Mouse (Mus musculus) forebrain, embryonic 10.5 days (tissue): Measurements from ENCODE around the gene Gm28551. TPM values are rescaled to one million over a fixed set of nuclear protein-coding genes. Genes with fewer than 3 reads are reported as not detected.
"Not testable (repeated sequence)": the region's sequence is repeated elsewhere in the genome, so short reads cannot be mapped to it uniquely, and the experiment has no call there.

Experiments
- DNase-seq: peaks from one replicate; pipeline ENCODE4 v3.0.0-alpha.2; 2017; ENCODE audit warnings: low spot score; ENCODE audit errors: extremely low spot score
- H3K27ac ChIP-seq: fragments of 300-500 bp; sonication (generic); 2 replicates; pipeline ENCODE4 v1.5.1; 2016; ENCODE audit warnings: mild to moderate bottlenecking
- H3K27me3 ChIP-seq: fragments of 300-500 bp; sonication (generic); 2 replicates; pipeline ENCODE4 v1.6.1; 2016; ENCODE audit warnings: mild to moderate bottlenecking; ENCODE audit not compliant: poor library complexity, severe bottlenecking
- H3K36me3 ChIP-seq: fragments of 300-500 bp; sonication (generic); replicated peaks from 2 replicates; pipeline ENCODE4 v1.6.1; 2016; ENCODE audit warnings: mild to moderate bottlenecking, moderate library complexity
- H3K4me1 ChIP-seq: fragments of 300-500 bp; sonication (generic); 2 replicates; pipeline ENCODE4 v1.6.1; 2016
- H3K4me3 ChIP-seq: fragments of 300-500 bp; sonication (generic); 2 replicates; pipeline ENCODE4 v1.5.1; 2016; ENCODE audit warnings: mild to moderate bottlenecking, moderate library complexity
- H3K9me3 ChIP-seq: fragments of 300-500 bp; sonication (generic); 2 replicates; pipeline ENCODE4 v1.6.1; 2016; ENCODE audit warnings: mild to moderate bottlenecking, moderate library complexity
- WGBS: fragments of 180-500 bp; shearing (Covaris S2); methylation state at CpG from one replicate; pipeline ENCODE4 v1.1.7; 2016; 5-methylcytosine and 5-hydroxymethylcytosine counted together
- polyA plus RNA-seq: library from polyadenylated mRNA; unstranded; fragments of >200 nt; fragmentation: Nextera tagmentation; extraction: Ambion mirVana; gene quantifications from 2 replicates; pipeline ENCODE4 v1.2.1, GENCODE M21; 2016

Gene Gm28551
- polyA plus RNA-seq, result 1.1 and 1.2 TPM in 2 replicates

GRCm38 (mm10) chr1:53352327-53353261 lies at the start of gene Gm28551, which contains the start of the genes Asdurf and Asnsd1:
Gene Gm28551 (minus strand): TSS chr1:53352667.
Gene Asdurf (minus strand): TSS chr1:53352619.
Gene Asnsd1 (minus strand): TSS chr1:53352752.
- under 1% methylated on average over 43 of the region's 44 CpGs for WGBS
- Histone ChIP-seq H3K9me3 (peaks cover 7% of the 10 kb centered on the region; the same call in 1 of the 2 replicates), H3K36me3 (peaks cover 26% of the 10 kb centered on the region), H3K4me1 (peaks cover 7% of the 10 kb centered on the region), H3K4me3 (peak within 1 kb of the TSS; percentile 89), H3K27me3 (no peaks in the 10 kb centered on the region), H3K27ac (peak within 1 kb of the TSS; percentile 95)
- peak; percentile 95 for DNase-seq

- not testable (repeated sequence) for H3K4me1 ChIP-seq
Measured at GRCm38 (mm10) chr1:53393936-53394760, 41.7 kb upstream of the Gm28551 start.

GRCm38 (mm10) chr1:53388762-53389161 lies 36.3 kb upstream of the Gm28551 start:
- no peaks in the 10 kb centered on the region for H3K36me3 ChIP-seq
- H3K27me3 ChIP-seq, result no peaks in the 10 kb centered on the region
- no peak for DNase-seq
- H3K4me1 ChIP-seq, result peaks cover under 1% of the 10 kb centered on the region
- H3K9me3 ChIP-seq, result peaks cover 16% of the 10 kb centered on the region
- H3K4me3 ChIP-seq, result no peak overlapping the region
- no peak overlapping the region for H3K27ac ChIP-seq
- 98% methylated on average over 14 of the region's 14 CpGs for WGBS

More at GRCm38 (mm10) chr1:53393936-53394760, 41.7 kb upstream of the Gm28551 start:
- not testable (repeated sequence) for H3K27me3 ChIP-seq, DNase-seq, H3K36me3 ChIP-seq, H3K9me3 ChIP-seq, H3K27ac ChIP-seq
- 34% methylated on average over 21 of the region's 21 CpGs for WGBS
- peak overlapping the region; percentile 12; the same call in 1 of the 2 replicates for H3K4me3 ChIP-seq

DNA sequence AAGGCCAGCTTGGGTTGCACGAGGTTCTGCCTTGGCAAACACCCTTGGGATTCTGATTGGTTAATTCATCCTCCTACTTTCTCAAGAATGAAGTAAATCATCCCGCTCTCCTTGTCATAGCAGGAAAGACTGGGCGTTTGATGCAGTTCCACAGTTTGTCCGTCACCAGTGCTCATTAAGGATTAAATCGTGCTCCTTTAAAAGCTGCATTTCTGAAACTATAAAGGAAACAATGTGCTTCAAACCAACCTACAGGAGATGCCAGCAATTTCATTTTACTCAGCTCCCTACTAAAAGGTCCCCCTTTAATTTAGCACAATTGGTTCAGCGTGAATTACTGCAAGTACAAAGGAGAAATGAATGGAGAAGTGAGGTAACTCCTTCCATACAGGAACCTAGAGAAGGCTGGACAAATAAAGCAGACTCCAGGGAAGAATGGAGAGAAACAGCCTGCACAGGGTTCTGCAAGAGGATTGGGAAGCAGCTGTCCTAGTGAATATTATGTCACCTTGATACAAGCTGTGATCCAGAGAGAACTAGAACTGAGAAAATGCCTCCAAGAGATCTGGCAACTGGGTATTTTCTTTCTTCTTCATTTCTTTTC lies 31.7 kb upstream of the Gm28551 start:
- Histone ChIP-seq H3K4me1 (no peaks in the 10 kb centered on the region), H3K4me3 (no peak overlapping the region), H3K9me3 (peaks cover 7% of the 10 kb centered on the region), H3K27me3 (no peaks in the 10 kb centered on the region), H3K27ac (no peak overlapping the region), H3K36me3 (no peaks in the 10 kb centered on the region)
- WGBS, result 71% methylated on average over 6 of the region's 6 CpGs
- no peak for DNase-seq

DNA sequence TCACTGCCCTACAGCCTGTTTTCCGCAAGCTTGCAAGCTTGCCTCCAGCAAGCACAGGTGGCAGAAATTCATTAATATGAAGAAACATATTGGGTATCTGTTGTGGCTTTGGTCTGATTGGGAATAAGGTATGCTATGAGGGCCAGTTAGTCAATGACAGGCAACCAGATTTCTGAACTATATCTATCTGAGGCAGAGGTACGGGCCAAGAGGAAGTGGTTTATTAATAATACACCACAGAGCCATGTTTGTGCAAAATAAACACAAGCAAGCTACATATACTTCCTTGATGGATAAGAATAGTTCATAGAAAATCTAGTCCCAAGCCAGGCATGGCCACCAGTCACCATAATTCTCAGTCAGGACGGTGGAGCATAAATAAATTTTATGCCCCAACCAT lies 25.3 kb upstream of the Gm28551 start:
- Histone ChIP-seq H3K27ac (no peak overlapping the region), H3K9me3 (no peaks in the 10 kb centered on the region), H3K4me1 (peaks cover 6% of the 10 kb centered on the region; the same call in 1 of the 2 replicates), H3K27me3 (no peaks in the 10 kb centered on the region), H3K4me3 (no peak overlapping the region), H3K36me3 (no peaks in the 10 kb centered on the region)
- DNase-seq, result no peak
- WGBS, result 76% methylated on average over 3 of the region's 3 CpGs

DNA sequence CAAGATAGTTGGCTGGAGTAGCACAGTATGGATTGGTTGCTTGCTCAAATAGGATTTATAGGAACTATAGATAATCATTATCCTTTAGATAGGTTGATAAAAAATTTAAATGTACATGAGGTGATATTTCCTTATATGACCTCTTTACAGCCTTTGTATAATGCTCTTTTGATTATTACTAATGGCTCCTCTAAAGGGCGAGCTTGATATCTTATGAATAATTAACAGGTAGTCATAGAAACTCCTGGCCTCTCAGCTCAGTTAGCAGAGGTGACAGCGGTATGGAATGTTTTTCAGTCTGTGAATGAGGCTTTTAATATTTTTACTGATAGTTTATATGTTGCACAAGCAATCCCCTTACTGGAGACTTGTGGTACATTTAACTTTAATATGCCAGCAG lies 23.5 kb upstream of the Gm28551 start:
- not testable (repeated sequence) for H3K9me3 ChIP-seq, H3K4me3 ChIP-seq, H3K4me1 ChIP-seq, H3K27ac ChIP-seq, H3K36me3 ChIP-seq, H3K27me3 ChIP-seq, DNase-seq
- WGBS, result 90% methylated on average over 2 of the region's 2 CpGs

- Histone ChIP-seq H3K27me3 (no peaks in the 10 kb centered on the region), H3K36me3 (no peaks in the 10 kb centered on the region), H3K9me3 (peaks cover 2% of the 10 kb centered on the region; the same call in 1 of the 2 replicates), H3K4me3 (no peak overlapping the region), H3K4me1 (no peaks in the 10 kb centered on the region), H3K27ac (no peak overlapping the region)
- no peak for DNase-seq
Measured at GRCm38 (mm10) chr1:53358988-53359387, 6.5 kb upstream of the Gm28551 start.

DNA sequence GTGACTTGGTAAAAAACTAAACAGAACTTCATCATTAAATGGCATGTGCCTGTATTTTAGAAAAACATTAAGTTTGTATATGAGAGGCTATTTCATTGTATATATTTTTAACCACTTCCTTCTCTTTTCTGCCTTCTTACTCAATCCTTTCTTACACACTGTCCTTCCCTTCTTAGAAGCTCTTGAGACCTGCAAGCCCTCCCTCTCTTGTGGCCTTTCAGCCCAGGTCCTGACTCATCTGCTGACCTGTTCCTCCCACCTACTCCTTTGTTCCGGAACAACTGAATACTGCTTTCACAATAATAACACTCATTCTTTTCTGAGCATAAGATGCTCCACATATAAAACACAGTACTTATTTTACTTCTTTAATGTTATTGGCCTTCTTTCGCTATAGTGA lies 11.4 kb downstream of the Gm28551 start:
- H3K4me1 ChIP-seq, result no peaks in the 10 kb centered on the region
- peaks cover 19% of the 10 kb centered on the region; the same call in 1 of the 2 replicates for H3K9me3 ChIP-seq
- H3K4me3 ChIP-seq, result no peak overlapping the region
- H3K27ac ChIP-seq, result no peak overlapping the region
- H3K27me3 ChIP-seq, result no peaks in the 10 kb centered on the region
- DNase-seq, result no peak
- peaks cover 60% of the 10 kb centered on the region for H3K36me3 ChIP-seq
- 95% methylated on average over 2 of the region's 2 CpGs for WGBS

DNA sequence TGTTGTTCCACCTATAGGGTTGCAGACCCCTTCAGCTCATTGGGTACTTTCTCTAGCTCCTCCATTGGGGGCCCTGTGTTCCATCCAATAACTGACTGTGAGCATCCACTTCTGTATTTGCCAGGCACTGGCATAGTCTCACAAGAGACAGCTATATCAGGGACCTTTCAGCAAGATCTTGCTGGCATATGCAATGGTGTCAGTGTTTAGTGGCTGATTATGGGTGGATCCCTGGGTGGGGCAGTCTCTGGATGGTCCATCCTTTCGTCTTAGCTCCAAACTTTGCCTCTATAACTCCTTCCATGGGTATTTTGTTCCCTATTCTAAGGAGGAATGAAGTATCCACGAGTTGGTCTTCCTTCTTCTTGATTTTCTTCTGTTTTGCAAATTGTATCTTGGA lies 15.1 kb downstream of the Gm28551 start:
- not testable (repeated sequence) for H3K4me1 ChIP-seq, DNase-seq, H3K4me3 ChIP-seq, H3K27me3 ChIP-seq, H3K27ac ChIP-seq
- Histone ChIP-seq H3K9me3 (peaks cover 19% of the 10 kb centered on the region; the same call in 1 of the 2 replicates), H3K36me3 (peaks cover 24% of the 10 kb centered on the region)
- 77% methylated on average over 2 of the region's 2 CpGs for WGBS

GRCm38 (mm10) chr1:53335465-53335864 lies 17.0 kb downstream of the Gm28551 start:
- Histone ChIP-seq H3K9me3 (peaks cover under 1% of the 10 kb centered on the region; the same call in 1 of the 2 replicates), H3K4me3 (no peak overlapping the region), H3K36me3 (peaks cover 4% of the 10 kb centered on the region), H3K4me1 (no peaks in the 10 kb centered on the region), H3K27me3 (no peaks in the 10 kb centered on the region), H3K27ac (no peak overlapping the region)
- DNase-seq, result no peak

GRCm38 (mm10) chr1:53333527-53333926 lies 18.9 kb downstream of the Gm28551 start:
- H3K4me3 ChIP-seq, DNase-seq, H3K27me3 ChIP-seq, H3K4me1 ChIP-seq, H3K27ac ChIP-seq, H3K36me3 ChIP-seq, H3K9me3 ChIP-seq: not testable (repeated sequence)
- WGBS, result 79% methylated on average over 5 of the region's 5 CpGs

GRCm38 (mm10) chr1:53324827-53325494 lies 27.5 kb downstream of the Gm28551 start:
- no peaks in the 10 kb centered on the region for H3K9me3 ChIP-seq
- peaks cover 46% of the 10 kb centered on the region for H3K36me3 ChIP-seq
- no peaks in the 10 kb centered on the region for H3K27me3 ChIP-seq
- H3K4me3 ChIP-seq, result no peak overlapping the region
- 92% methylated on average over 5 of the region's 5 CpGs for WGBS
- H3K27ac ChIP-seq, result no peak overlapping the region
- no peaks in the 10 kb centered on the region for H3K4me1 ChIP-seq
- DNase-seq, result no peak
